24 mouse cellular contexts compared by ENCODE assay signal in the genomic region with DNA sequence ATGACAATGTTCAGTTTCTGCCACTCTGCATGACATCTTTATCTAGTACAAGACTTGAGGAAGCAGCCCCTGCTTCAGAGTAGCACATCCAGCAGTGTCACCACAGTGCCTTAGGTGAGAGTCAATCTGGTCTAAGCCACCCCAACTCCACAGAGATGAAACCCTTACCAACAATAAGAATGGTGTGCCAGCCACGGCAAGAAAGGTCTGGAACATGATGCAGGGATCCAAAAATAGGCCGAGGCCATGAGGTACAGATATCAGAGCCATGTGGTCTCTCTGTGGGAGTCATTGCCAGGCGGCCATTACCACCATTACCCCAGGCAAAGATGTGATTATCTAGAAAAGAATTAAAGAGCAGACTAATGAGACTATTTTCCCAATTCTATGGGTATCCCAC. TPM values are rescaled to one million over a fixed set of nuclear protein-coding genes. Genes with fewer than 3 reads are reported as not detected.
DNase-seq lines count a peak whose midpoint lies in the region; TF ChIP-seq lines count a peak whose summit lies in the region.
"Had no signal": no experiment of that assay in that cellular context is flagged by ENCODE, and none has a peak within 500 bp of the region (broad histone marks: within the 10 kb centered on the region; RNA-seq: fewer than 3 reads in every experiment).

No protein-coding gene starts in this region.

- peaks cover 3% of the 10 kb centered on the region for H3K4me1 ChIP-seq in heart, adult 2 months (ENCODE audit: control insufficient read depth, insufficient read depth, low read length)
- H3K4me1 ChIP-seq: embryonic facial prominence, embryonic 12.5 days; midbrain, embryonic 10.5 days; midbrain, embryonic 15.5 days had no signal

- H3K79me2 ChIP-seq in heart, adult 2 months (replicated peaks; ENCODE audit: control insufficient read depth, insufficient read depth, low read length) = no peaks in the 10 kb centered on the region

- peaks cover 5% of the 10 kb centered on the region; the same call in 1 of the 2 replicates for H3K36me3 ChIP-seq in heart, adult 2 months (ENCODE audit: control insufficient read depth, insufficient read depth, low read length)

- TF ChIP-seq EP300 in heart, adult 2 months (IDR thresholded peaks at IDR 0.05; ENCODE audit: insufficient read depth, low read depth, low read length) = no peak

- H3K27ac ChIP-seq in heart, adult 2 months = peak overlapping the region; percentile 41
- H3K27ac ChIP-seq: embryonic facial prominence, embryonic 12.5 days; heart, embryonic 13.5 days; hindbrain, embryonic 14.5 days; limb, embryonic 12.5 days; liver, embryonic 15.5 days; lung, embryonic 15.5 days; midbrain, embryonic 10.5 days; midbrain, embryonic 15.5 days had no signal

- intact Hi-C loops in heart, adult 2 months (cut with DNase I) = no loop called here

- no peak overlapping the region for H3K9ac ChIP-seq in heart, adult 2 months (ENCODE audit: low read depth, low read length)
- H3K9ac ChIP-seq: embryonic facial prominence, embryonic 12.5 days; heart, embryonic 13.5 days; hindbrain, embryonic 14.5 days; limb, embryonic 12.5 days; liver, embryonic 15.5 days; lung, embryonic 15.5 days; midbrain, embryonic 15.5 days had no signal

- no peak overlapping the region for H3K4me3 ChIP-seq in heart, adult 2 months
- H3K4me3 ChIP-seq: embryonic facial prominence, embryonic 12.5 days; heart, embryonic 13.5 days; limb, embryonic 12.5 days; liver, embryonic 15.5 days; lung, embryonic 15.5 days; midbrain, embryonic 10.5 days; midbrain, embryonic 15.5 days had no signal

- no peak for TF ChIP-seq POLR2A in heart, adult 2 months (IDR thresholded peaks at IDR 0.05; ENCODE audit: insufficient read depth, low read depth, low read length)

- no peaks in the 10 kb centered on the region for H3K27me3 ChIP-seq in heart, adult 2 months (ENCODE audit: control insufficient read depth, insufficient read depth, low read length)
- H3K27me3 ChIP-seq: embryonic facial prominence, embryonic 12.5 days; heart, embryonic 13.5 days; limb, embryonic 12.5 days; liver, embryonic 15.5 days; lung, embryonic 15.5 days; midbrain, embryonic 15.5 days had no signal

- TF ChIP-seq CTCF in heart, adult 2 months (IDR thresholded peaks at IDR 0.05) = no peak

- WGBS in heart, adult 2 months = 44% methylated on average over 3 of the region's 3 CpGs

- DNase-seq in heart, adult 2 months = peak in 1 of 2 experiments; percentile 39
- DNase-seq in heart, adult 8-10 months (ENCODE audit: low spot score) = no peak
- DNase-seq in MN1 (ENCODE audit: low spot score) (peak; percentile 45), adipocyte (ENCODE audit: low spot score) (no peak)
- peak; percentile 69 for DNase-seq in cerebellum, adult 11-12 months
- peak; percentile 73 for DNase-seq in cerebellum, adult 9-11 months
- DNase-seq in adrenal gland, adult 2 months = no peak
- DNase-seq in adrenal gland, postnatal 4 days (ENCODE audit: low spot score in 2 of 2) = no peak
- DNase-seq: adrenal gland, postnatal 36 days; embryo, embryonic 11 days; kidney, adult 9 months; kidney, postnatal 10 days; right cerebral cortex, postnatal 25 days; thymus, postnatal 14 days had no signal

RNA-seq across cellular contexts. Expression of a gene that starts 20.3 kb away (rescaled TPM):
- total RNA-seq in heart, adult 2 months (2021) = 1 to 10 TPM; 2.2 to 2.6 TPM
- polyA plus RNA-seq in heart, adult 2 months (2012; rRNA removed) = 1.0 and 1.1 TPM in 2 replicates
- 1 to 10 TPM; 2.6 to 3.2 (median 2.6) TPM for total RNA-seq in heart, adult 8-10 months (2022)
- 1 to 10 TPM; 1.2 to 2.5 TPM for total RNA-seq in adrenal gland, adult 2 months (2021)
- 0.29 and 0.57 TPM in 2 replicates for polyA plus RNA-seq in adrenal gland, adult 2 months (2012; rRNA removed)
- total RNA-seq in adrenal gland, postnatal 4 days (2021) = 1 to 10 TPM; 1.4 to 2.0 TPM
- total RNA-seq: megakaryocyte progenitor cell, adult 5-6 weeks; neutrophil, adult 5-6 weeks had no signal

RNA-seq across cellular contexts. Expression of a gene that starts 20.4 kb away (rescaled TPM):
- 10 to 100 TPM; 19.3 to 20.0 TPM for total RNA-seq in heart, adult 2 months (2021)
- polyA plus RNA-seq in heart, adult 2 months (2012; rRNA removed) = 9.7 and 11.0 TPM in 2 replicates
- total RNA-seq in heart, adult 8-10 months (2022) = 10 to 100 TPM; 20.6 to 27.9 (median 22.9) TPM
- total RNA-seq in adrenal gland, adult 2 months (2021) = 10 to 100 TPM; 32.2 to 33.3 TPM
- polyA plus RNA-seq in adrenal gland, adult 2 months (2012; rRNA removed) = 3.9 and 6.0 TPM in 2 replicates
- 10 to 100 TPM; 29.3 to 38.6 TPM for total RNA-seq in adrenal gland, postnatal 4 days (2021)

RNA-seq across cellular contexts. Expression of a gene that starts 30.5 kb away (rescaled TPM):
- total RNA-seq in heart, adult 2 months (2021) = 100 to 1,000 TPM; 107 to 116 TPM
- polyA plus RNA-seq in heart, adult 2 months (2012; rRNA removed) = 41.6 and 74.4 TPM in 2 replicates
- total RNA-seq in heart, adult 8-10 months (2022) = 100 to 1,000 TPM; 119 to 127 (median 123) TPM
- 10 to 100 TPM; 71.0 to 95.8 TPM for total RNA-seq in adrenal gland, adult 2 months (2021)
- polyA plus RNA-seq in adrenal gland, adult 2 months (2012; rRNA removed) = 25.3 and 26.6 TPM in 2 replicates
- 10 to 100 TPM; 76.7 to 77.0 TPM for total RNA-seq in adrenal gland, postnatal 4 days (2021)

RNA-seq across cellular contexts. Expression of a gene that starts 38.3 kb away (rescaled TPM):
- 1 to 10 TPM; 8.2 to 8.7 TPM for total RNA-seq in heart, adult 2 months (2021)
- polyA plus RNA-seq in heart, adult 2 months (2012; rRNA removed) = 4.5 and 8.8 TPM in 2 replicates
- 10 to 100 TPM in 2 of 4 experiments, 1 to 10 TPM in 2; 9.4 to 11.3 (median 10.3) TPM for total RNA-seq in heart, adult 8-10 months (2022)
- 10 to 100 TPM in 1 of 2 experiments, 1 to 10 TPM in 1; 7.8 to 15.9 TPM for total RNA-seq in adrenal gland, adult 2 months (2021)
- polyA plus RNA-seq in adrenal gland, adult 2 months (2012; rRNA removed) = 2.0 and 2.2 TPM in 2 replicates
- 10 to 100 TPM; 11.9 to 12.9 TPM for total RNA-seq in adrenal gland, postnatal 4 days (2021)

Comparison
In these comparisons a context has a peak if more than half of its experiments do, and no peak if none do; other contexts are left out.
1. DNase-seq: peak in MN1 (single experiment), cerebellum, adult 11-12 months (single experiment) and cerebellum, adult 9-11 months (single experiment); none in heart, adult 8-10 months (single experiment), adrenal gland, adult 2 months (single experiment), adrenal gland, postnatal 4 days (0 of 2) and adipocyte (single experiment).